Mouse (Mus musculus) kidney, embryonic 14.5 days (tissue): ENCODE measurements around the gene Hyal4. TPM values are rescaled to one million over a fixed set of nuclear protein-coding genes. Genes with fewer than 3 reads are reported as not detected.

Experiments used
- ATAC-seq: fragments of 200-750 bp; cut with Nextera tagmentation; 2 replicates; pipeline ENCODE4 v1.8.0; 2017; ENCODE audit warnings: moderate number of reproducible peaks, mild to moderate bottlenecking, moderate TSS enrichment, moderate library complexity; ENCODE audit not compliant: low FRiP score, low TSS enrichment
- H3K27ac ChIP-seq: fragments of 300-500 bp; sonication (generic); 2 replicates; pipeline ENCODE4 v1.5.1; 2014; ENCODE audit warnings: low read depth, mild to moderate bottlenecking, low read length, moderate library complexity, mixed read lengths
- H3K27me3 ChIP-seq: fragments of 300-500 bp; sonication (generic); 2 replicates; pipeline ENCODE4 v1.6.1; 2014; ENCODE audit warnings: mild to moderate bottlenecking, low read length; ENCODE audit not compliant: control insufficient read depth, insufficient read depth
- H3K36me3 ChIP-seq: fragments of 300-500 bp; sonication (generic); 2 replicates; pipeline ENCODE4 v1.6.1; 2014; ENCODE audit warnings: low read length, mixed read lengths; ENCODE audit not compliant: control insufficient read depth, insufficient read depth
- H3K4me1 ChIP-seq: fragments of 300-500 bp; sonication (generic); 2 replicates; pipeline ENCODE4 v1.6.1; 2014; ENCODE audit warnings: low read length, mixed read lengths; ENCODE audit not compliant: control insufficient read depth, insufficient read depth
- H3K4me2 ChIP-seq: fragments of 300-500 bp; sonication (generic); replicated peaks from 2 replicates; pipeline ENCODE4 v1.6.1; 2014; ENCODE audit warnings: low read depth, mild to moderate bottlenecking, low read length
- H3K4me3 ChIP-seq: fragments of 300-500 bp; sonication (generic); 2 replicates; pipeline ENCODE4 v1.5.1; 2014; ENCODE audit warnings: mild to moderate bottlenecking, low read length
- H3K9ac ChIP-seq: fragments of 300-500 bp; sonication (generic); 2 replicates; pipeline ENCODE4 v1.6.1; 2014; ENCODE audit warnings: low read depth, mild to moderate bottlenecking, low read length, moderate library complexity
- H3K9me3 ChIP-seq: fragments of 300-500 bp; sonication (generic); 2 replicates; pipeline ENCODE4 v1.6.1; 2016; ENCODE audit warnings: low read length; ENCODE audit not compliant: control insufficient read depth
- WGBS: fragments of 180-500 bp; shearing (Covaris S2); extraction: QIAGEN DNeasy Blood & Tissue Kit; methylation state at CpG from one replicate; pipeline ENCODE4 v1.1.7; 2014; 5-methylcytosine and 5-hydroxymethylcytosine counted together
- polyA plus RNA-seq: library from polyadenylated mRNA; unstranded; fragments of >200 nt; fragmentation: Nextera tagmentation; extraction: Ambion mirVana; gene quantifications from 2 replicates; pipeline ENCODE4 v1.2.1, GENCODE M21; 2014

Gene Hyal4
- not detected in 2 replicates for polyA plus RNA-seq

GRCm38 (mm10) chr6:24748029-24748428 lies at the start of gene Hyal4:
Gene Hyal4 (plus strand): TSS chr6:24748329.
- WGBS: 80% methylated on average over 4 of the region's 4 CpGs
- no peak within 1 kb of the TSS for H3K9ac ChIP-seq
- no peak for ATAC-seq

GRCm38 (mm10) chr6:24707090-24707489 lies 41.0 kb upstream of the Hyal4 start:
- 84% methylated on average over 5 of the region's 5 CpGs for WGBS
- H3K4me1 ChIP-seq: no peaks in the 10 kb centered on the region
- H3K4me2 ChIP-seq: no peak overlapping the region
- H3K27ac ChIP-seq: no peak overlapping the region
- no peaks in the 10 kb centered on the region for H3K27me3 ChIP-seq
- H3K36me3 ChIP-seq: no peaks in the 10 kb centered on the region
- H3K9ac ChIP-seq: no peak overlapping the region
- ATAC-seq: no peak
- H3K9me3 ChIP-seq: no peaks in the 10 kb centered on the region
- H3K4me3 ChIP-seq: no peak overlapping the region

More at GRCm38 (mm10) chr6:24748029-24748428, at the start of gene Hyal4:
- Histone ChIP-seq H3K27me3 (no peaks in the 10 kb centered on the region), H3K4me2 (no peak within 1 kb of the TSS), H3K36me3 (no peaks in the 10 kb centered on the region), H3K9me3 (no peaks in the 10 kb centered on the region), H3K4me1 (no peaks in the 10 kb centered on the region), H3K4me3 (no peak within 1 kb of the TSS), H3K27ac (no peak within 1 kb of the TSS)

- H3K9me3 ChIP-seq: no peaks in the 10 kb centered on the region
- no peak overlapping the region for H3K9ac ChIP-seq
- no peak overlapping the region for H3K4me2 ChIP-seq
- no peaks in the 10 kb centered on the region for H3K4me1 ChIP-seq
- 67% methylated on average over 2 of the region's 2 CpGs for WGBS
- H3K4me3 ChIP-seq: no peak overlapping the region
- H3K27me3 ChIP-seq: no peaks in the 10 kb centered on the region
- H3K27ac ChIP-seq: no peak overlapping the region
- H3K36me3 ChIP-seq: no peaks in the 10 kb centered on the region
- ATAC-seq: no peak
These were observed 40.6 kb upstream of the Hyal4 start for GRCm38 (mm10) chr6:24707499-24707898.

- 33% methylated on average over 13 of the region's 13 CpGs for WGBS
- no peak for ATAC-seq
- Histone ChIP-seq H3K4me1 (no peaks in the 10 kb centered on the region), H3K27ac (no peak overlapping the region), H3K36me3 (no peaks in the 10 kb centered on the region), H3K27me3 (no peaks in the 10 kb centered on the region), H3K4me3 (no peak overlapping the region), H3K9me3 (no peaks in the 10 kb centered on the region), H3K9ac (no peak overlapping the region), H3K4me2 (no peak overlapping the region)
These were observed 26.6 kb upstream of the Hyal4 start for GRCm38 (mm10) chr6:24721317-24722099.

DNA sequence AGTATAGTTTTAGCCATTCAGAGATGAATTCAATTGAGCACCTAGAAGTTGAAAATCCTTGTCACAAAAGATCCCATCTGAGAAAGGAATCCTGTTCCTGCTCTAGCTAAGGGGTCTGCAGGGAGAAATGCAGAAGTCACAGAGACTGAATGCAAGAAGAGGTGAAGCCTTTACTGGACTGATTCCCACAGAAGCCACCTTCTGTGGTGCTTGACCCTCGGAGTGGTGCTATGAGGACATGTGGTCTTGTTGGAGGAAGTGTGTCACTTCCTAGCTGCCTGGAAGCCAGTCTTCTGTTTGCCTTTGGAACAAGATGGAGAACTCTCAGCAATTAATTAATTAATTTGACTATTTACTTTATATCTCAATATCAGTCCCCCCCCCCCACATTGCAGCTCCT lies 20.0 kb upstream of the Hyal4 start:
- no peak for ATAC-seq
- Histone ChIP-seq H3K27ac (no peak overlapping the region), H3K4me1 (no peaks in the 10 kb centered on the region), H3K4me2 (no peak overlapping the region), H3K36me3 (no peaks in the 10 kb centered on the region), H3K27me3 (no peaks in the 10 kb centered on the region), H3K4me3 (no peak overlapping the region), H3K9me3 (no peaks in the 10 kb centered on the region), H3K9ac (no peak overlapping the region)
- 81% methylated on average over 1 of the region's 1 CpGs for WGBS

DNA sequence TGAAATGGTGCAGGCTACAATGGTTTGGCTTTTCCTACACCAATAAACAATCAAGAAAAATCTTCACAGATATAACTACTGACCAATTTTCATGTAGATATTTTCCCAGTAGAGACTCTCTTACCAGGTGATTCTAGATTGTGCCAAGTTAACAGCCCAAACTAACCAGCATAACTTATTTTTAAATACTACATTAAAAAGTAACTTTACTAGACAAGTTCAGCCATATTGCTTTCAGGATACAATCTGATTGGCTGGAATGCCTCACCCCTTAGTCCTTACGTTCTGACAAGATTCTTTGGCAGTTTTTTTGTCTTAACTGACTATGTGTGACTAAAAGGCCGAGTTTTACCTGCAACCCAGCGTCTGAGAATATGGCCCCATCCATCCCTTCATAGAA lies 15.2 kb upstream of the Hyal4 start, which contains the start of gene Hyal6:
Hyal6 (plus strand) TSS at position 301 of the 400 bp plus-strand sequence.
- Histone ChIP-seq H3K27me3 (no peaks in the 10 kb centered on the region), H3K9ac (no peak within 1 kb of the TSS), H3K4me3 (no peak within 1 kb of the TSS), H3K9me3 (no peaks in the 10 kb centered on the region), H3K4me1 (no peaks in the 10 kb centered on the region), H3K36me3 (no peaks in the 10 kb centered on the region), H3K27ac (no peak within 1 kb of the TSS), H3K4me2 (no peak within 1 kb of the TSS)
- 85% methylated on average over 3 of the region's 3 CpGs for WGBS
- no peak for ATAC-seq

GRCm38 (mm10) chr6:24734565-24734964 lies 13.6 kb upstream of the Hyal4 start:
- ATAC-seq: no peak

DNA sequence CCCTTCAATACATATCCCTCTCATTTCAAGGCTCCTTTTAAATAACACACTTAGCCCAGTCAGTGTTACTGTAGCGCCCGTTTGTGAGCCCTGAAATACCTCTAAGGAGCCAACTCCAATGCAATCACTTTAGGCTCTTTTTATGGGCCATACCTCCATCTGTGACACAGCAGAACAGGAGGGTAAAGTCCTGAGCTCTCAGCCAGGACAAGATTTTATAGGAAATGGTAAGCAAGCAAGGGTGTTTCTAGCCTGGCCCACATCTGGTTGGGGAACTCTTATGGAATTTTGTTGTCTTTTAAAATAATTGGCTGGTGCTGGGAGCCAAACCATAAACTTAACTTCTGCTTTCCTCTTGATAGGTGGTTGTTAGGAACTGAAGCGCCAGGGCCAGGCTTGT lies 11.2 kb downstream of the Hyal4 start:
- no peak for ATAC-seq
- WGBS: 85% methylated on average over 3 of the region's 3 CpGs

More at GRCm38 (mm10) chr6:24734565-24734964, 13.6 kb upstream of the Hyal4 start:
- Histone ChIP-seq H3K9ac (no peak overlapping the region), H3K4me3 (no peak overlapping the region), H3K36me3 (no peaks in the 10 kb centered on the region), H3K27ac (no peak overlapping the region), H3K27me3 (no peaks in the 10 kb centered on the region), H3K9me3 (no peaks in the 10 kb centered on the region), H3K4me2 (no peak overlapping the region), H3K4me1 (no peaks in the 10 kb centered on the region)
- 87% methylated on average over 6 of the region's 6 CpGs for WGBS

GRCm38 (mm10) chr6:24766261-24766660 lies 18.1 kb downstream of the Hyal4 start:
- H3K4me1 ChIP-seq: no peaks in the 10 kb centered on the region
- peak; percentile 49; the same call in 1 of the 2 replicates for ATAC-seq
- H3K36me3 ChIP-seq: no peaks in the 10 kb centered on the region
- no peak overlapping the region for H3K4me2 ChIP-seq
- no peak overlapping the region for H3K27ac ChIP-seq
- no peaks in the 10 kb centered on the region for H3K9me3 ChIP-seq
- H3K27me3 ChIP-seq: no peaks in the 10 kb centered on the region
- H3K9ac ChIP-seq: no peak overlapping the region
- H3K4me3 ChIP-seq: no peak overlapping the region
- 26% methylated on average over 2 of the region's 2 CpGs for WGBS

More for the DNA sequence above, 11.2 kb downstream of the Hyal4 start:
- Histone ChIP-seq H3K27me3 (no peaks in the 10 kb centered on the region), H3K4me2 (no peak overlapping the region), H3K9ac (no peak overlapping the region), H3K36me3 (no peaks in the 10 kb centered on the region), H3K27ac (no peak overlapping the region), H3K4me3 (no peak overlapping the region), H3K4me1 (no peaks in the 10 kb centered on the region), H3K9me3 (peaks cover 5% of the 10 kb centered on the region; the same call in 1 of the 2 replicates)
